Mouse (Mus musculus) heart, adult 9 months (tissue): ENCODE measurements around the gene Zc3h7b.

Source experiments
- DNase-seq, 2 experiments: peaks; one replicate each; pipeline ENCODE4 v3.0.0; 2022; ENCODE audit warnings: low spot score in 2 of 2

Zc3h7b gene

GRCm38 (mm10) chr15:81814716-81815370 is 70.0 kb downstream of the Zc3h7b start:
- DNase-seq, result no peak

- no peak for DNase-seq
Observed at GRCm38 (mm10) chr15:81818404-81818803, 73.5 kb downstream of the Zc3h7b start.

GRCm38 (mm10) chr15:81822631-81823030 is 77.8 kb downstream of the Zc3h7b start:
- DNase-seq, result no peak

- DNase-seq, result no peak
Observed at GRCm38 (mm10) chr15:81824832-81825231, 80.0 kb downstream of the Zc3h7b start.

DNA sequence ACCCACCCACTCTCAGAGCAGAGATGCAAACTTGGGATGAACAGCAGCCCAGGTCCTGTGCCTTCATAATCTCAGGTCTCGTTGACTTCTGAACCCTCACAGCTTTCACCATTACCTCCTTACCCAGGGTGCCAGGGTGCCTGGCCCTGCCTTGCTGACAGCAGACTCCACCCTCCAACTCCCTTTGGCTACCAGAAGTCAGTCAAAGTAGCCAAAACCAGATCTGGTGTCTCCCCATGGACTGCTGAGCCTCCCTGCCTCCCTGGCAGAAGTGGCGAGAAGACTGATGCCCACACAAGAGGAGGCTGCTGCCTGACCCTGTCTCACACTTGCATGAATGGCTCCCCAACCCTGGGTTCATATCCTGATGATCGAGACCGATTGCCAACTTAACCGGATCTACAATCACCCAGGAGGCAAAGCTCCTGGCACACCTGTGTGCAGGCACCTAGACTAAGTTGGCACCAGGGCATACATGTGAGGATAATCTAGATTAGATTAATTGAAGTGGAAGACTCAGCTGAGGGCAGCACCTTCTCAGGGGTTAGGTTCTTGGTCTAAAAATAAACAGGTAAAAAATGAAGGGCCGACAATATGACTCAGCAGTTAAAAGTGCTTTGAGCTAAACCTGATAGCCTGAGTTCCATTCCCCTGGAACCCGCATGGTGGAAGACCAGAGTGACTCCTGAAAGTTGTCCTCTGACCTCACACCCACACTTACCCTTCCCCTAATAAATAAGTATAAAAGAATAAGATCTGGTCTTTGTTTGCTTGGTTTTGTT is 83.8 kb downstream of the Zc3h7b start:
- DNase-seq, result no peak

DNA sequence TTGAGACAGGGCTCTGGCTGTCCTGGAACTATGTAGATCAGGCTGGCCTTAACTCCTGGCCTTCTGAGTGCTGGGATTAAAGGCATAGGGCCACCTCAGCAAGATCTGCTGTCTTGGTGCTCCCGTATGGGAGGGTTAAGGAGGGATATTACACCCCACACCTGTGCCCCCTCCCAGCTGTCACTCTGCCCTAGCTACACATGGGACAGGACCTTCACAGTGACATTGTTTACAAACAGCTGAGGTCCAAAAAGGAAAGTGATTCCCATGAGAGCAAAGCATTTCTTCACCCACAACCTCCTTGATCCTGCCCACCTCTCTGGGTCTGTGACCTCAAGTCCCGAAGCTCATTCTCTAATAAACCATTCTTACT is 84.3 kb downstream of the Zc3h7b start:
- DNase-seq, result no peak

GRCm38 (mm10) chr15:81830530-81830929 is 85.7 kb downstream of the Zc3h7b start:
- DNase-seq, result no peak

DNA sequence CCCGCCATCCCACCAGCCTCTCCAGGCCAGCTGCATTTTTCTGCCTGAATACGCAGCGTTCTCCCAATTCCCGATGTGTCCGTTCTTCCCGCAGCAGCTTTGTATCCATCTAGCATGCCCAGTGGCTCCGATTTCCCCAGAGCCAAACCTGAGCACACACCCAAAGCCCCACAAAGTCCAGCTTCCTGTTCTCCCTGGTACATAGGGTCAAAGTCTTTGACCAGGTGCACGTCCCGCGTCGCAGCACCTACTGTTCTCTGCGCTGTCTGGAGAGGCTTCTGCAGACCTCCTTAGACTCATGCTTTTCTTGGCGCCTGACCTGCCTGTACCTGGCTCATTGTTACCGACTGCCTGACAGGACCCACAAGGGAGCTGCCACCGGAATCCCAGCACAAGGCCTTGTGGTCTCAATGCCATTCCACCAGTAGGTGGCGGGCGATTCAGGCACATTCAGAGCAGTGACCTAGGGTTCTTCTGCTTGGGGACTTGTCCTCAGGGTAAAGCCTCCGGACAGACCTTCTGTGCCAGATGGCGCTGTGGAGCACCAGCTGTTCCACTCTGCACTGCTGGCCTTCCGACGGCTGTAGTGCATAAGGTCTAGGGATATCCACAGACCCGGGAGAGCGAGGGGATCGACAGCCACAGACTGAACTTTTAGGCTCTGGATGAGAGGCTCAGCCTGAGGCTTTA is 86.4 kb downstream of the Zc3h7b start:
- peak; percentile 88 to 92 for DNase-seq

- no peak for DNase-seq
Observed at GRCm38 (mm10) chr15:81832219-81832618, 87.4 kb downstream of the Zc3h7b start.

- DNase-seq, result no peak
Observed at GRCm38 (mm10) chr15:81833481-81833880, 88.6 kb downstream of the Zc3h7b start.

GRCm38 (mm10) chr15:81834171-81834841 is 89.4 kb downstream of the Zc3h7b start:
- peak; percentile 77 to 83 for DNase-seq

DNA sequence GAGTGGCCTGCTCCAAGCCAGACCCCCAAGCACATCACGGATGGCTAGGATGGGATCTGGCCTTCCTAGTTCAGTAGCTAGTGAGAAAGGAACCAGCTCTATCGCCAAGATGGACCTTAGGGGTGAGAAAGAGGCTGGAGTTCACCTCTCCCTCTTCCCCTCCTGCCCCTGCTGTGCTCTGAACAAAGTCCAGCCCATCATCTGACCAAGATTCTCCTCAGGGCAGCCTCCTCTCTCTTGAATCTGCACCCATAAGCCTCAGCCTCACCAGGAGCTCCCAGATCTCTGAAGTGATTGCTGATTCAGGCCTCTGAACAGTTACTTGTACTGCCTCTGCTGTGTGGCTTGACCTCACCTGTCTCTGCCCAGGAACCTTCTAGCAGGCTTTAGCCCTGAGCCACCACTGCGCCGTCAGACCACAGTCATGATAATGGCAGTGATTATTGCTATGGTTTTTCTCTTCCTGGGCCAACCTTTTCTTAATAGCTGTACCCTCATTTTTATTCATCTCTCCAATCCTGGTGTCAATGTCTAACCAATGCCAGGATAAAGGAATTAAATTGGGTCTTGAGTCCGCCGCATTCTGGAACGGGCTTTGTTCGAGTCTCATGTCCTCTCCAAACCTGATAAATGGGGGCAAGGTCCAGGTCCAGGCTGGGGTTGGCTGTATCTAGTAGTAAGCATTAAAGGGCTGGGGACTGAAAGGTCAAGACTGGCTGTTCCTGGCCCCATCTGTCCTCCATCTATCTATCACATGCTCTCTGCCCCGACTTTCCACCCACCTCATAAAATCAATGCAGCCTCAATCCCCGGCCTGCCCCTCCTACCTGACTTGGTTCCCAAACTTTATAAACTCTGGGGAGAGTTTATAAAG is 90.4 kb downstream of the Zc3h7b start:
- DNase-seq, result no peak

DNA sequence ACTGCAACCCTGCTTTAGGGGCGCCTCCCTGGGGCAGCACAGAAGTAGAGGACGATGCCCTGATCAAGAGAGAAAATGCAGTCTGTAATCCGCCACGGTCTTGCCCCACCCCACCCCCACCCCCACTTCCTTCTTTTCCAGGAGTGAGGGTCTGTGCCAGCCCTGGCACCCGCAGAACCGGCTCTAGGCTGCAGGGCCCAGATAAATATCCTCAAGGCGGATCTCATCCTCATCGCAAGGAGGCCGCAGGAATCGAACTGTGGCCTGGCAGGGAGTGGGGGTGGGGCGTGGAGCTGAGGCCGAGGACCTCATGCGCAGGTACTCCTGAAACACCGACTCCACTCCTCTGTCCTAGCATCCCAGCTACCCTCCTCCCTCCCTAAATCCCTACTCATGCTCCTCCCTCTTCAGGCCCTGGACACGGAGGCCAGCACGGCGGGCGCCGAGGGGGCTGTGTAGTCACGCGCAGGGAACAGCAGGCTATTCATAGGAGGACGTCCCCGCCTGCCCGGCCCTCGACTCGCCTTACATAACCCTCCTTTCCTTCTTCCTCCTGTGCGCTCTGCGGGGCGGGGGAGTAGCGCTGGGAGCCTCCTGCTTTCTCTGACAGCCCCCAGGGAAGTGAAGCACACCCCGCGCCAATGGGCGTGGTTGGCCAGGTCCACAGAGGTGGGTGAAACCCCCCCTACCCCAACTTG is 91.4 kb downstream of the Zc3h7b start:
- peak; percentile 96 to 98 for DNase-seq

- no peak for DNase-seq
Observed at GRCm38 (mm10) chr15:81836966-81837920, 92.4 kb downstream of the Zc3h7b start.

DNA sequence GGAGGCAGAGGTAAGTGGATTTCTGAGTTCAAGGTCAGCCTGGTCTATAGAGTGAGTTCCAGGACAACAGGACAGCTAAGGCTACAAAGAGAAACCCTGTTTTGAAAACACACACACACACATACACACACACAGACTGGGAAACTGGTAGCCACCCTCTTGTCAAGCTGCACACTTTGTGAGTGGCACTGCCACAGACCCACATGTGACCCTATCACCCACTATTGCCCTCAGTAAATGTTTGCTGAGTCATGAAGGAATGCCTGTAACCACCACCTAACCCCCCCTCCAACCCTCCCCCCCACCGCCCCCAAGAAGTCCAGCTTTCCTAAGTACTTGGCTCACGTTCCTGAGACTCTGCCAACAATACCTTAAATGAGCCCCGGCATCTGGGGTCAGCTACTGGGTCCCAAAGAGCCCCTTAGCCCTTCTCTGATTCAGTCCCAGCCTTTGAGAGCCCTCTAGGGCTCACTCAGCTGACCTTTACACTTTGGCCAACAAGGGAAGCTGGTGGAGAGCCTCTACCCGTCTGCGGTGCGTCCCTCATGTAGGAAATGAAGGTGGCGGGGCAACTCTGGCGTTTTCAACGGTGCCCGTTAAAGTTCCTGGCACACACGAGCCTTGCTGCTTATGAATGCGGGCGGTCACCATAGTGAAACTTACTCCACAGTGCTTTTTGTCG is 93.8 kb downstream of the Zc3h7b start:
- peak in 1 of 2 experiments; percentile 54 for DNase-seq

DNA sequence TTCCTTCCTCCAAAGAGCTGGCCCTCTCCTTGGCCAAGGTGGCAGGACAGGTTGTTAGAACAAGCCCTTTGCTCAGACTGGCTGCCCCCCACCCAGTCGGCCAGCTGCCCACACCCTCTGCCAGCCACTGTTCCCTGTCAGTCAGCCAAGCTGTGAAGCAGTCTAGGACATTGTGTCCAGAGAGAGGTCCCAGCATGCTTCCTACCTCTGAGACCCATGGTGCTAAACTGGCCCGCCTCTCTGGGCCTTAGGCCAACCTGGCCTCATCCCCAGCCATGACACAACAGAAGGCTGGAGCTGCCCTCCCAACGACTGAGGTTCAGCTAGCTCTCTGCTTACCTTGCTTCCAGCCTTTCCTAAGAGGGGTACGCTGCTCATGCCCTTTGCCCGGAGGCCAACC is 94.8 kb downstream of the Zc3h7b start:
- DNase-seq, result peak; percentile 95

DNA sequence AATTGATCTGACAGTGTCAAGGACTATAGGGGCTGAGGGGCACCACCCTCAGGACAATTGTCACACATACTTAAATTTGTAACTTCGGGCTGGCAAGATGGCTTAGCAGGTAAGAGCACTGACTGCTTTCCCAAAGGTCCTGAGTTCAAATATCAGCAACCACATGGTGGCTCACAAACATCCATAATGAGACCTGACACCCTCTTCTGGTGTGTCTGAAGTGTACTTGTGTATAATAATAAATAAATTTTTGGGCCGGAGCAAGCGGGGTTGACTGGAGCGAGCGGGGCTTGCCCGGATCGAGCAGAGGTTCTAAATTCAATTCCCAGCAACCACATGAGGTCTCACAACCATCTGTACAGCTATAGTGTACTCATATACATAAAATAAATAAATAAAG is 95.4 kb downstream of the Zc3h7b start:
- no peak for DNase-seq

DNA sequence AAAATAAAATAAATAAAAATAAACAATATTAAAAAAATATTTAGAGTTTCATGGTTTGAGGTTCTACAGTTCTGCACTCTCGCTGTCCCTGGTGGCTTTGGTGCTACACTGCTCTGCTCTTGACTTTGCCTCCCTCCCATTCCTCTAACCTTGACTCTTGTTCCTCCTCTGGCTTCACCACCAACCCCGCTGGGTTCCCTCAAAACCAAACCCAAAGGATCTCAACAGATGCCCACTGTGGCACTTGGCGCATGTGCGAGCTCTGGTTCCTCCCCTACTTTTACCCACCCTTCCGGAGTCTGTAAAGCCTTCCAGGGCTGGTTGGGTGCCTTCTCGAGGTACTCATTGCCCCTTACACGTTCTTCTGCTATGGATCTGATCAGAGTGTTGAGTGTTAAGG is 97.4 kb downstream of the Zc3h7b start:
- no peak for DNase-seq
